Mouse (Mus musculus) MEL (cell line): Measurements from ENCODE around the gene Sptbn1. TPM values are rescaled to one million over a fixed set of nuclear protein-coding genes. Genes with fewer than 3 reads are reported as not detected.

ENCODE experiments used
- DNase-seq: peaks from one replicate; pipeline ENCODE4 v3.0.0; 2011; ENCODE audit warnings: low read depth, low spot score
- H3K27ac ChIP-seq: 2 replicates; pipeline ENCODE4 v1.5.1; 2012; ENCODE audit warnings: low read depth, mild to moderate bottlenecking, control low read depth, low read length, moderate library complexity; ENCODE audit not compliant: control insufficient read depth
- H3K27me3 ChIP-seq, 2 experiments: fragments of 150-350 bp in 1 of 2; sonication (generic) in 1 of 2; 2 replicates each; pipeline ENCODE4 v1.6.1; 2012; ENCODE audit warnings: low read length in 2 of 2, mild to moderate bottlenecking in 2 of 2, improper control_type of control experiment in 1 of 2, moderate library complexity in 1 of 2; ENCODE audit not compliant: insufficient read depth in 2 of 2, control insufficient read depth in 1 of 2
- H3K36me3 ChIP-seq, 2 experiments: 2 replicates each; pipeline ENCODE4 v1.6.1; 2012 to 2014; ENCODE audit warnings: low read length in 2 of 2, improper control_type of control experiment in 1 of 2, inconsistent platforms in 1 of 2, mild to moderate bottlenecking in 1 of 2; ENCODE audit not compliant: insufficient read depth in 2 of 2, control insufficient read depth in 1 of 2
- H3K4me1 ChIP-seq, 2 experiments: fragments of 150-350 bp in 1 of 2; sonication (generic) in 1 of 2; 2 replicates each; pipeline ENCODE4 v1.6.1; 2012; ENCODE audit warnings: low read length in 2 of 2, improper control_type of control experiment in 1 of 2, mild to moderate bottlenecking in 1 of 2; ENCODE audit not compliant: insufficient read depth in 2 of 2, control insufficient read depth in 1 of 2
- H3K4me3 ChIP-seq, 2 experiments: fragments of 150-350 bp in 1 of 2; sonication (generic) in 1 of 2; 2 replicates each; pipeline ENCODE4 v1.5.1; 2012; ENCODE audit warnings: low read depth in 2 of 2, low read length in 2 of 2, mild to moderate bottlenecking in 2 of 2, moderate library complexity in 2 of 2, control low read depth in 1 of 2, improper control_type of control experiment in 1 of 2; ENCODE audit not compliant: control insufficient read depth in 1 of 2, insufficient read depth in 1 of 2
- H3K79me2 ChIP-seq: 2 replicates; pipeline ENCODE4 v1.6.1; 2012; ENCODE audit warnings: mild to moderate bottlenecking, low read length, moderate library complexity; ENCODE audit not compliant: control insufficient read depth, poor library complexity, insufficient read depth
- H3K9ac ChIP-seq: 2 replicates; pipeline ENCODE4 v1.6.1; 2012; ENCODE audit warnings: low read depth, mild to moderate bottlenecking, control low read depth, low read length, moderate library complexity; ENCODE audit not compliant: control insufficient read depth, poor library complexity, severe bottlenecking
- H3K9me3 ChIP-seq: fragments of 150-350 bp; sonication (generic); replicated peaks from 2 replicates; pipeline ENCODE4 v1.6.1; 2012; ENCODE audit warnings: mild to moderate bottlenecking, low read length, improper control_type of control experiment, moderate library complexity; ENCODE audit not compliant: insufficient read depth
- BHLHE40 ChIP-seq: IDR thresholded peaks from 2 replicates; pipeline ENCODE4 v1.6.1; 2012; ENCODE audit warnings: low read depth, mild to moderate bottlenecking, inconsistent platforms, low read length, improper control_type of control experiment, borderline replicate concordance
- CHD1 ChIP-seq: IDR thresholded peaks from 2 replicates; pipeline ENCODE4 v1.6.1; 2012; ENCODE audit warnings: low read depth, mild to moderate bottlenecking, inconsistent platforms, low read length, improper control_type of control experiment
- CHD2 ChIP-seq: IDR thresholded peaks from 2 replicates; pipeline ENCODE4 v1.6.1; 2011; ENCODE audit warnings: low read length, improper control_type of control experiment
- CTCF ChIP-seq, 3 experiments: IDR thresholded peaks in 2 of 3; conservative IDR thresholded peaks in 1 of 3; 2 replicates each; pipeline ENCODE4 v1.5.1; 2011 to 2012; ENCODE audit warnings: low read length in 3 of 3, low read depth in 2 of 3, mild to moderate bottlenecking in 2 of 3, improper control_type of control experiment in 1 of 3, inconsistent platforms in 1 of 3, mixed read lengths in 1 of 3, moderate library complexity in 1 of 3; ENCODE audit not compliant: control insufficient read depth in 1 of 3, insufficient read depth in 1 of 3, poor library complexity in 1 of 3, severe bottlenecking in 1 of 3
- E2F4 ChIP-seq: IDR thresholded peaks from 2 replicates; pipeline ENCODE4 v1.6.1; 2011; ENCODE audit warnings: low read depth, low read length, improper control_type of control experiment, borderline replicate concordance
- ELF1 ChIP-seq: IDR thresholded peaks from 2 replicates; pipeline ENCODE4 v1.6.1; 2014; ENCODE audit warnings: low read depth, mild to moderate bottlenecking, inconsistent platforms, low read length, improper control_type of control experiment, moderate library complexity
- EP300 ChIP-seq, 2 experiments: IDR thresholded peaks; 2 replicates each; pipeline ENCODE4 v1.6.1; 2011; ENCODE audit warnings: improper control_type of control experiment in 2 of 2, low read length in 2 of 2, low read depth in 1 of 2, mild to moderate bottlenecking in 1 of 2
- ETS1 ChIP-seq: IDR thresholded peaks from 2 replicates; pipeline ENCODE4 v1.6.1; 2012; ENCODE audit warnings: low read depth, mild to moderate bottlenecking, inconsistent platforms, low read length, improper control_type of control experiment, moderate library complexity
- GABPA ChIP-seq: IDR thresholded peaks from 2 replicates; pipeline ENCODE4 v1.6.1; 2012; ENCODE audit warnings: low read depth, mild to moderate bottlenecking, inconsistent platforms, low read length, improper control_type of control experiment, moderate library complexity
- GATA1 ChIP-seq: IDR thresholded peaks from 2 replicates; pipeline ENCODE4 v1.6.1; 2011; ENCODE audit warnings: low read depth, low read length, improper control_type of control experiment
- HCFC1 ChIP-seq: IDR thresholded peaks from 2 replicates; pipeline ENCODE4 v1.6.1; 2012; ENCODE audit warnings: low read depth, mild to moderate bottlenecking, inconsistent platforms, low read length, improper control_type of control experiment, moderate library complexity
- JUND ChIP-seq: IDR thresholded peaks from 2 replicates; pipeline ENCODE4 v1.6.1; 2011; ENCODE audit warnings: low read depth, mild to moderate bottlenecking, improper control_type of control experiment, low read length
- MAFK ChIP-seq: IDR thresholded peaks from 2 replicates; pipeline ENCODE4 v1.6.1; 2011; ENCODE audit warnings: low read depth, mild to moderate bottlenecking, low read length, improper control_type of control experiment, borderline replicate concordance
- MAX ChIP-seq: IDR thresholded peaks from 2 replicates; pipeline ENCODE4 v1.6.1; 2011; ENCODE audit warnings: low read length, improper control_type of control experiment
- MAZ ChIP-seq: IDR thresholded peaks from 2 replicates; pipeline ENCODE4 v1.6.1; 2012; ENCODE audit warnings: low read depth, mild to moderate bottlenecking, inconsistent platforms, low read length, improper control_type of control experiment
- MEF2A ChIP-seq: IDR thresholded peaks from 2 replicates; pipeline ENCODE4 v1.6.1; 2014; ENCODE audit warnings: low read depth, mild to moderate bottlenecking, inconsistent platforms, low read length, improper control_type of control experiment; ENCODE audit not compliant: poor library complexity, insufficient replicate concordance, severe bottlenecking; ENCODE audit errors: extremely low read depth
- MXI1 ChIP-seq: IDR thresholded peaks from 2 replicates; pipeline ENCODE4 v1.6.1; 2011; ENCODE audit warnings: mild to moderate bottlenecking, low read depth, low read length, improper control_type of control experiment
- MYB ChIP-seq: IDR thresholded peaks from 2 replicates; pipeline ENCODE4 v1.6.1; 2011; ENCODE audit warnings: mild to moderate bottlenecking, low read depth, low read length, improper control_type of control experiment
- NELFE ChIP-seq: IDR thresholded peaks from 2 replicates; pipeline ENCODE4 v1.6.1; 2011; ENCODE audit warnings: low read depth, low read length, improper control_type of control experiment
- NRF1 ChIP-seq: IDR thresholded peaks from 2 replicates; pipeline ENCODE4 v1.6.1; 2014; ENCODE audit warnings: low read depth, mild to moderate bottlenecking, inconsistent platforms, low read length, improper control_type of control experiment, moderate library complexity; ENCODE audit not compliant: poor library complexity, insufficient read depth, severe bottlenecking
- POLR2A ChIP-seq, 2 experiments: IDR thresholded peaks; 2 replicates each; pipeline ENCODE4 v1.6.1; 2011 to 2012; ENCODE audit warnings: low read length in 2 of 2, mild to moderate bottlenecking in 2 of 2, control low read depth in 1 of 2, improper control_type of control experiment in 1 of 2, low read depth in 1 of 2, moderate library complexity in 1 of 2; ENCODE audit not compliant: control insufficient read depth in 1 of 2, insufficient read depth in 1 of 2, poor library complexity in 1 of 2
- POLR2AphosphoS2 ChIP-seq: IDR thresholded peaks from 2 replicates; pipeline ENCODE4 v1.6.1; 2011; ENCODE audit warnings: low read length, improper control_type of control experiment
- RAD21 ChIP-seq: IDR thresholded peaks from 2 replicates; pipeline ENCODE4 v1.6.1; 2011; ENCODE audit warnings: mild to moderate bottlenecking, low read depth, low read length, improper control_type of control experiment
- RCOR1 ChIP-seq: IDR thresholded peaks from 2 replicates; pipeline ENCODE4 v1.6.1; 2012; ENCODE audit warnings: low read depth, mild to moderate bottlenecking, inconsistent platforms, low read length, improper control_type of control experiment
- SIN3A ChIP-seq: IDR thresholded peaks from 2 replicates; pipeline ENCODE4 v1.6.1; 2012; ENCODE audit warnings: low read length, improper control_type of control experiment, inconsistent platforms
- SMC3 ChIP-seq: IDR thresholded peaks from 2 replicates; pipeline ENCODE4 v1.6.1; 2011; ENCODE audit warnings: low read depth, low read length, improper control_type of control experiment
- TAL1 ChIP-seq: IDR thresholded peaks from 2 replicates; pipeline ENCODE4 v1.6.1; 2012; ENCODE audit warnings: mild to moderate bottlenecking, inconsistent platforms, low read length, moderate library complexity, mixed read lengths
- TBP ChIP-seq: IDR thresholded peaks from 2 replicates; pipeline ENCODE4 v1.8.0; 2011; ENCODE audit warnings: low read depth, low read length, improper control_type of control experiment
- TCF12 ChIP-seq: IDR thresholded peaks from 2 replicates; pipeline ENCODE4 v1.6.1; 2014; ENCODE audit warnings: low read depth, mild to moderate bottlenecking, inconsistent platforms, low read length, improper control_type of control experiment, moderate library complexity
- UBTF ChIP-seq: IDR thresholded peaks from 2 replicates; pipeline ENCODE4 v1.6.1; 2012; ENCODE audit warnings: low read depth, mild to moderate bottlenecking, inconsistent platforms, low read length, improper control_type of control experiment, moderate library complexity, borderline replicate concordance; ENCODE audit not compliant: insufficient read depth
- USF2 ChIP-seq, 2 experiments: IDR thresholded peaks; 2 replicates each; pipeline ENCODE4 v1.6.1; 2011 to 2012; ENCODE audit warnings: improper control_type of control experiment in 2 of 2, low read length in 2 of 2, borderline replicate concordance in 1 of 2, inconsistent platforms in 1 of 2, low read depth in 1 of 2, mild to moderate bottlenecking in 1 of 2; ENCODE audit not compliant: insufficient read depth in 1 of 2
- ZC3H11A ChIP-seq: IDR thresholded peaks from 2 replicates; pipeline ENCODE4 v1.6.1; 2012; ENCODE audit warnings: low read depth, mild to moderate bottlenecking, inconsistent platforms, low read length, improper control_type of control experiment
- ZKSCAN1 ChIP-seq: IDR thresholded peaks from 2 replicates; pipeline ENCODE4 v1.6.1; 2012; ENCODE audit warnings: low read depth, mild to moderate bottlenecking, inconsistent platforms, low read length, improper control_type of control experiment, moderate library complexity
- ZMIZ1 ChIP-seq: IDR thresholded peaks from 2 replicates; pipeline ENCODE4 v1.6.1; 2012; ENCODE audit warnings: low read depth, mild to moderate bottlenecking, inconsistent platforms, low read length, improper control_type of control experiment, moderate library complexity
- ZNF384 ChIP-seq: IDR thresholded peaks from 2 replicates; pipeline ENCODE4 v1.6.1; 2012; ENCODE audit warnings: low read depth, mild to moderate bottlenecking, inconsistent platforms, low read length, improper control_type of control experiment
- polyA plus RNA-seq, 2 experiments: library from polyadenylated mRNA; stranded (reverse) in 1 of 2; unstranded in 1 of 2; fragments of >175 nt in 1 of 2; fragments of >200 nt in 1 of 2; gene quantifications; 2 replicates each; pipeline versions ENCODE4 v1.2.1 to v1.2.4; 2012; ENCODE audit warnings: low replicate concordance in 2 of 2, low read depth in 1 of 2; ENCODE audit not compliant: insufficient read length in 2 of 2, insufficient read depth in 1 of 2, missing spikeins in 1 of 2
- total RNA-seq: library from RNA; depleted of rRNA; stranded (reverse); fragments of 300-350 nt; gene quantifications from 2 replicates; pipeline ENCODE4 v1.2.3, GENCODE M21; 2012

Gene Sptbn1
- total and polyA plus RNA-seq, 3 experiments, result 14.6 to 20.2 TPM; not detected in 1

DNA sequence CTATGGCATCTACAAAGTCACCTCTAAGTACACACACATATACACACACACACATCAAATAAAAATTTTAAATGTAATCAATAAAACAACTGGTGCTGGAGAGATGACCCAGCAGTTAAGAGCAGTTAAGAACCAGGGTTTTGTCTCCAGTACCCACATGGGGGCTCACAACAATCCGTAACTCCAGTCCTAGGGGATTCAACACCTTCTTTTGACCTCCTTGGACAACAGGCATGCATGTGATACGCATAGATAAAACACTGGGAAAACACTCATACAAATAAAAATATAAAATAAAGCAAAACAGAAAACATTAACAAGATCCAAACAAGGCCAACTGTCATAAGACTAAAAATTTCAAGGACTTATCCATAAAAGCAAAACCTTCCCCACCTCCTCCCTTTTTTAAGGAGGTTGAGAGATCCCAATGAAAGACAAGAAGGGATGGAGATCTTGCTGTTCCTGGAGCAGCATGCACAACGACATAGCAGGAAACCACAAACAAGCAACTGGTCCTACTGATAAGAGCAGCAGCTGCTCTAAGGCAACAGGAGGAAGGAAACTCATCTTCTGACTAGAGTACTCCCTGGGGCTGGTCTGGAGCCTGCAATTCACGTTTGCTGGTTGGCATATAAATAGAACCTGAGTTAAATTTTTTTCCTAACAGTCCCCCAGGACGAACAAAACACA, 102.0 kb downstream of the Sptbn1 start:
- Histone ChIP-seq H3K79me2 (no peaks in the 10 kb centered on the region), H3K27ac (peak overlapping the region; percentile 84), H3K36me3 (peaks cover 0 to 47% of the 10 kb centered on the region in 2 experiments; a peak in 2 of 4 replicates), H3K27me3 (no peaks in the 10 kb centered on the region), H3K9me3 (no peaks in the 10 kb centered on the region), H3K4me1 (peaks cover 32% of the 10 kb centered on the region in 2 experiments), H3K4me3 (peak overlapping the region; percentile 15 to 40; a peak in 3 of 4 replicates), H3K9ac (peak overlapping the region; percentile 27; the same call in 1 of the 2 replicates)
- DNase-seq, result peak; percentile 96
- 0 out of 2 replicates have a peak, but pooled peaks have one; percentile 14 for TF ChIP-seq TBP
- TF ChIP-seq MAX, result peak; percentile 68; the same call in 1 of the 2 replicates
- no peak for TF ChIP-seq USF2 (IDR thresholded peaks at IDR 0.05; ENCODE audit: borderline replicate concordance in 1 of 2, insufficient read depth in 1 of 2, low read depth in 1 of 2, low read length in 2 of 2)
- TF ChIP-seq HCFC1, result 0 out of 2 replicates have a peak, but pooled peaks have one; percentile 40
- TF ChIP-seq ELF1, result 0 out of 2 replicates have a peak, but pooled peaks have one; percentile 27
- peak; percentile 95 for TF ChIP-seq TAL1
- TF ChIP-seq BHLHE40, result peak; percentile 94
- TF ChIP-seq CTCF (IDR thresholded peaks at IDR 0.05 in 2 of 3, conservative IDR thresholded peaks at IDR 0.05 in 1 of 3; ENCODE audit: control insufficient read depth in 1 of 3, insufficient read depth in 1 of 3, low read depth in 2 of 3, low read length in 3 of 3, poor library complexity in 1 of 3, severe bottlenecking in 1 of 3), result no peak
- TF ChIP-seq GABPA, result no peak
- TF ChIP-seq MEF2A, result peak; percentile 72
- TF ChIP-seq NRF1, result no peak
- TF ChIP-seq RCOR1, result peak; percentile 95
- no peak for TF ChIP-seq E2F4
- no peak for TF ChIP-seq POLR2AphosphoS2
- no peak for TF ChIP-seq UBTF
- 0 out of 2 replicates have a peak, but pooled peaks have one; percentile 9 for TF ChIP-seq JUND
- peak; percentile 46; the same call in 1 of the 2 replicates for TF ChIP-seq CHD2
- no peak for TF ChIP-seq RAD21
- no peak for TF ChIP-seq CHD1
- no peak for TF ChIP-seq ZKSCAN1
- peak; percentile 82; the same call in 1 of the 2 replicates for TF ChIP-seq MAFK
- peak; percentile 86 for TF ChIP-seq ZNF384
- 0 out of 2 replicates have a peak, but pooled peaks have one; percentile 77 for TF ChIP-seq MAZ
- peak; percentile 44; the same call in 1 of the 2 replicates for TF ChIP-seq MXI1
- no peak for TF ChIP-seq SMC3
- peak; percentile 98 for TF ChIP-seq ETS1
- no peak for TF ChIP-seq NELFE
- TF ChIP-seq MYB, result peak; percentile 78
- TF ChIP-seq SIN3A, result peak; percentile 91
- peak; percentile 96 to 99 for TF ChIP-seq EP300 (IDR thresholded peaks at IDR 0.05; ENCODE audit: low read depth in 1 of 2, low read length in 2 of 2)
- TF ChIP-seq TCF12, result peak; percentile 98
- TF ChIP-seq POLR2A (IDR thresholded peaks at IDR 0.05; ENCODE audit: control insufficient read depth in 1 of 2, insufficient read depth in 1 of 2, low read depth in 1 of 2, low read length in 2 of 2, poor library complexity in 1 of 2), result no peak
- TF ChIP-seq ZMIZ1, result 0 out of 2 replicates have a peak, but pooled peaks have one; percentile 60
- TF ChIP-seq GATA1, result peak; percentile 98
- TF ChIP-seq ZC3H11A, result no peak
